Mouse (Mus musculus): Measurements from ENCODE around the gene Zfp609. TPM values are rescaled to one million over a fixed set of nuclear protein-coding genes. Genes with fewer than 3 reads are reported as not detected.

Zfp609 gene
- total RNA-seq, 2 experiments from 2014 or later, result 18.4 to 21.1 TPM

DNA sequence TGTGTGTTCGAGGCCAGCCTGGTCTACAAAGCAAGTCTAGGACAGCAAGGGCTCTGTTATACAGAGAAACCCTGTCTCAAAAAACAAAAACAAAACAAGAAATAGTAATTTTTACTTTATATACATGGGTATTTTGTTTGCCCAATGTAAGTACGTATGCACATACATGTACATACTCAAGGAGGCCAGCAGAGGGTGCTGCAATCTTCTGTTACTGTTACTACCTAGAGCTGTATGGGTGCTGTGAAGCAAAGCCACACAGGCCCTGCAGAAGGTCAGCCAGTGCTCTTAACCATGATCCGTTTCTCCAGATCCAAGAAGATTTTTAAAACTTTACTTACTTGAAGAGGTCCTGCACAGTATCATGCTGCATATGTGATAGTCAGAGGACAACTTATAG, 74.7 kb downstream of the Zfp609 start:
- peak; percentile 49 for TF ChIP-seq CTCF (IDR thresholded peaks at IDR 0.05)
- Histone ChIP-seq H3K4me3 (no peak overlapping the region), H3K27ac (no peak overlapping the region)
- DNase-seq, result peak; percentile 18
- intact Hi-C loops (cut with DNase I), result no loop called here

DNA sequence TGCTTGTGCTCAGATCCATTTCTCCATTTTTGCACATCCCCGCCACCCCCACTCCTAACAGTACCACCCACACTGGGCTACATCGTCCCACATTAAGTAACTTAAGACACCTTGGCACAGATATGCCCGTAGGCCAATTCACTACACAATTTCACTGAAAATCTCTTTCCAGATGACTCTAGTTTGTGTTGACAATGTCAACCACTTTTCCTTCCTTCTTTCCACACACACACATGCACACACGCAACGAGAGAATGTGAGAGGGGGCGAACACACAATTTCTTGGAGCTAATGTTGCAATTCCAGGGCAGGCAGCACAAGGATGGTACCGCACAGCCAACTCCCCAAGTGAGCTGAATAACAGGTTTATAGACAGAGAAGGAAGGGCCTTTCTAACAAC, 75.5 kb downstream of the Zfp609 start:
- no peak overlapping the region for H3K4me3 ChIP-seq
- no peak for DNase-seq
- H3K27ac ChIP-seq, result no peak overlapping the region
- intact Hi-C loops (cut with DNase I), result no loop called here
- TF ChIP-seq CTCF (IDR thresholded peaks at IDR 0.05), result no peak

DNA sequence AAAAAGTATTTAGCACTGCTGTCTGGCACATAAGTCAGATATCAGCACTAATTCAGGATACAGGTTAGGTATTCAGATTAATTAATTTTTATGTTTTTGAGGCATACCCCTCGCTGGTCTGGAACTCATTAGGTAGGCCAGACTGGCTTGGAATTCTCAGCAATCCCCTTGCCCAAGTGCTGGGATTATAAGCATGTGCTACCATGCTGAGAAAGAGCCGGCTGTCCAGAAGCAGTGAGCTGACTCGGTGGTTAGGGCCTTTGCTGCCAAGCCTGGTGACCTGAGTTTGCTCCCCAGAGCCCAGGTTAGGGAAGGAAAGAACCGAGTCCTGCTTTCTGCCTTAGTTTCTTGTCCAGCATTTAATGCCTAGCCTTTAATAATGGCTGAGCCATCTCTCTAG, 79.3 kb downstream of the Zfp609 start:
- intact Hi-C loops (cut with DNase I), result no loop called here
- no peak for DNase-seq
- TF ChIP-seq CTCF (IDR thresholded peaks at IDR 0.05), result no peak
- Histone ChIP-seq H3K27ac (no peak overlapping the region), H3K4me3 (no peak overlapping the region)

DNA sequence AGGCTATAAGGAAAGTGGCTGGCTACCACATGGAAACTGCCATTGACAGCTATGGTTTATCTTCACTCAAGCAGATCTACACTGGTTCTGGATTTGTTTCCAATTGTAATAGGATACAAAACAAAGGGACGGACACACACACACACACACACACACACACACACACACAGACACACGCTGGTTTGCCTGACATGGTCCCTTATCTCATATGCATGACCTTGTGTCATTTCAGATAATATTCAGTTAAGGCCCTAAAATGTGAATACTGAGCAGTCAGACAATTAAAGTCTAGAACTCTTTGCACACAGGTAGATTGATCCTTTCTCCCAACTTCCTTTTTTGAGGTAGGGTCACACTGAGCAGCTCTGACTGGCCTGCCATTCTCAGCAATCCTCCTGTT, 80.9 kb downstream of the Zfp609 start:
- DNase-seq, result no peak
- intact Hi-C loops (cut with DNase I), result no loop called here
- Histone ChIP-seq H3K4me3 (no peak overlapping the region), H3K27ac (no peak overlapping the region)
- no peak for TF ChIP-seq CTCF (IDR thresholded peaks at IDR 0.05)

DNA sequence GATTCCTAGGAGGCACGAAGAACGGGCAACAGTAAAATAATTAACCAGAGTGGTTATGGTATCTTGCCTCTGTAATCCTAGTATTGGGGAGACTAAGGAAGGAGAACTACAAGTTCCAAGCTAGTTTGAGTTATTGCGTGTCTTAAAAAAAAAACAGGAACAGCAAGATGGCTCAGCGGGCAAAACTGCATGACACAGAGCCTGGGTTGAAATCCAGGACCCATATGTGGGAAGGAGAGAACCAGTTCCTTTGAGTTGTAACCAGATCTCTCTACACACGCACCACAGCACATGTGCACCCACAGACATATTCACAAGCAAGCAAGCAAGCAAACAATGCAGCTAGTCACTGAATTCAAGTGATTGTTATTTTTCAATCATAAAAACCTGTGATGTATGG, 81.9 kb downstream of the Zfp609 start:
- no peak overlapping the region for H3K27ac ChIP-seq
- no peak for TF ChIP-seq CTCF (IDR thresholded peaks at IDR 0.05)
- H3K4me3 ChIP-seq, result no peak overlapping the region
- intact Hi-C loops (cut with DNase I), result no loop called here
- DNase-seq, result no peak

DNA sequence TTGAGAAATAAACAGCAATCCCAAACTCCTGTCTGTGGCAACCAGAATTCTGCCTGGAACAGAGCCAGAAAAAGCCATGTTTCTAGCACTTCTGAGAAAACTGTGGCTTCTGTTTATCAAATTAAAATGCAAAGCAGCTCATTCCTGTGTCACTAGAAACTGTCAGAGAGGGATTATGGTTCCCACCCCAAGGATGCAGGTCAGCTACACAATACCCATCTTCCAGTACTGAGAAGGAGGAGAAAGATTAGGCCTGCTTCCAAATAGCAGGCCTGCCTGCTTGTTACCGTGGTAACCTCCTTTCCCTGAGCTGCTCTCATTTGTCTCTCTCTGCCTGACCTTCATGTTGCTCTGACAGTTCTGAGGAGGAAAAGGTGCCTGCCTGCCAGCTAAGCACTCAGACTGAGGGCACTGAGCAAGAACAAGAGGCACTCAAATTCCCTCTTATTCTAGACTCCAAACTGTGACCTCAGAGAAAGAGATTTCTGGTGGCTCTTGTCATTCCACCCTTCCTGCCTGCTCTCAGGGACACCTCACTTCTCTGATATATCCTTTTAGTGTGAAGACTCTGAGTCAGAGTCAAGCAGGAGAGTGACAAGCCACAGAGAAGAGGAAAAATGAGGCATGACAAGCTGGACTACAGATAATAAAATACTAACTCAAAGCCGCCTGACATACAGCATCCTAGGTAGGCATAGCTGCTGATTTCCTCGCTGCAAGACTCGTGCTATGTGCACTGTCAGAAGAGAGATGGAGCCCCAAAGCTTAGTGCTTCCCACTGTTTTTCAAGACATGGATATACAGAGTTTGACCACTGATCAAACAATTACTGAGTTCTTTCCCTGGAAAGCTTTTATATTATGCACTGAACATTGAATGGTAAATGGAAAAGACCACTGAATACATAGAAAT, 82.9 kb downstream of the Zfp609 start:
- no peak overlapping the region for H3K4me3 ChIP-seq
- intact Hi-C loops (cut with DNase I), result no loop called here
- TF ChIP-seq CTCF (IDR thresholded peaks at IDR 0.05), result no peak
- no peak for DNase-seq
- H3K27ac ChIP-seq, result no peak overlapping the region

DNA sequence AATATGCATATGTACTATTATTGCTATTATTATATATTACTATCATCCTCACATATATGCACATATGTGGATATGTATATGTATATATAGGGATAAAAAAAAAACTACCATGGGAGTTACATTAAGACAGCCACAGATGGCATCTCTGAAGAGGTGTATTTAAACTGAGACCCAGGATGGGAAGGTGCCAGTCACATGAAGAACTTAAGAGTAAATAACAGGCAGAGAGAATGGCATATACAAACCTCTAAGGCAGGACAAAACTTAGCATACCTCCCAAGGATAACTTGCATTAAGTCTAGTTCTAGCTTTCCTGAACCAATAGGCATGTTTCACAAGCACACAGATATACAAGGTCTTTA, 83.6 kb downstream of the Zfp609 start:
- Histone ChIP-seq H3K27ac (no peak overlapping the region), H3K4me3 (no peak overlapping the region)
- intact Hi-C loops (cut with DNase I), result no loop called here
- TF ChIP-seq CTCF (IDR thresholded peaks at IDR 0.05), result no peak
- DNase-seq, result no peak

DNA sequence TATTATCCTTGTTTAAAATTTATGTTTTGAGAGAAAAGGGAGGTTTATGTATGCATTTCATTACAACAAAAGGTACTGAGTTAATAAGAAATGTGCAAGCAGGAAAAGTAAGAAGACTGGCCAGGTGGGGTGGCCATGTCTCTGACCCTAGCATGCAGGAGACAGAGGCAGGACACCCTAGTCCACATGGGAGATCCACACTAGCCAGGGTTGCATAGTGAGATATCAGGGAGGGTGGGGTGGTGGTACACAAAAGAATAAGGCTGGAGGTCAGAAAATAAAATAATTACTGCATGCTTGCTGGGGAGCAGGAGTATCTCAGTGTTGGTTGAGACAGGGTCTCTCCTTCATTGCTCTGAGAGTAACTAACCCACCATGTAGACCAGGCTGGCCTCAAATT, 84.0 kb downstream of the Zfp609 start:
- no peak overlapping the region for H3K4me3 ChIP-seq
- TF ChIP-seq CTCF (IDR thresholded peaks at IDR 0.05), result no peak
- DNase-seq, result no peak
- intact Hi-C loops (cut with DNase I), result no loop called here
- H3K27ac ChIP-seq, result no peak overlapping the region

DNA sequence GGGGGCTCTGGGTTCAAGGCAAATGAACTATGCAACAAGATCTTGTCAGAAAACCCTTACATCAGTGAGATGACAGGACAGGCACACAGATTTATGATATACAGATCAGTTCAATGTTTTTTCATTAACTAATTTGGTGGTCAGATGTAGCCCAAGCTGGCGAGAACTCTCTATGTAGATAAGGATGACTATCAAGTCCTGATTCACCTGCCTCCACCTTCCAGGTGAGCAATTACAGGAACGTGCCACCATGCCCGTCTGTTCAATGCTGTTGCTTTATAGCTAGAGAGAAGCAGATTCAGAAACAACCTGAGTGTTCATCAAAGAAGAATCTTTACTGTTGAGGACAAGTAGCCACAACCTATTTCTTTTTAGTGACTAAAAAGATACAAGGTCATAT, 84.6 kb downstream of the Zfp609 start:
- intact Hi-C loops (cut with DNase I), result no loop called here
- TF ChIP-seq CTCF (IDR thresholded peaks at IDR 0.05), result no peak
- DNase-seq, result no peak
- Histone ChIP-seq H3K27ac (no peak overlapping the region), H3K4me3 (no peak overlapping the region)

DNA sequence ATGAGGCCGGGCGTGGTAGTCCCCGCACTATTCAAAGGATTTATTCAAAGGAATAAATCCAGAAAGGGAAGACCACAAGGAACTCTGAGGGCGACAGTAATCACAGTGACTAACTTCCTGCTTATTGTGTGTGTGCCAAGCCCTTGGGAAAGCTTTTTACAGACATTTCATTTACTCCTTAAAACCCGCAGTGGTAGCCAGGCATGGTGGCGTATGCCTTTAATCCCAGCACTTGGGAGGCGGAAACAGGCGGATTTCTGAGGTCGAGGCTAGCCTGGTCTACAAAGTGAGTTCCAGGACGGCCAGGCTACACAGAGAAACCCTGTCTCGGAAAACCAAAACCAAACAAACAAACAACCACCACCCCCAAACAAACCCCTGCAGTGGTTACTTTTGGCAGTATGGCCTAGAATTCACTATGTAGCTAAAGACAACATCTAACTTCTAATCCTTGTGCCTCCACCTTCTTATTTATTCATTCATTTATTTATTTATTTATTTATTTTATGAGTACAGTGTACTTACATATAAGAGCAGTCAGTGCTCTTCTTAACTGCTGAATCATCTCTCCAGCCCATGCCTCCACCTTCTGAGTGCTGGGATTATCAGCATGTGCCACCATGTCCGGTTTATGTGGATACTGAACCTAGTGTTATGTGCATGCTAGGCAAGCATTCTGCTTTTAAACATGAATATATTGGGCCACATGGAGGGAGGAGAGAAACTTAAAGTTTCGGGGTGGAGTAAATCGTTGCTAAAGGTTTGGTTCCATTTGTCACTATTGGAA, 86.1 kb downstream of the Zfp609 start:
- Histone ChIP-seq H3K4me3 (no peak overlapping the region), H3K27ac (no peak overlapping the region)
- no peak for DNase-seq
- intact Hi-C loops (cut with DNase I), result no loop called here
- no peak for TF ChIP-seq CTCF (IDR thresholded peaks at IDR 0.05)

DNA sequence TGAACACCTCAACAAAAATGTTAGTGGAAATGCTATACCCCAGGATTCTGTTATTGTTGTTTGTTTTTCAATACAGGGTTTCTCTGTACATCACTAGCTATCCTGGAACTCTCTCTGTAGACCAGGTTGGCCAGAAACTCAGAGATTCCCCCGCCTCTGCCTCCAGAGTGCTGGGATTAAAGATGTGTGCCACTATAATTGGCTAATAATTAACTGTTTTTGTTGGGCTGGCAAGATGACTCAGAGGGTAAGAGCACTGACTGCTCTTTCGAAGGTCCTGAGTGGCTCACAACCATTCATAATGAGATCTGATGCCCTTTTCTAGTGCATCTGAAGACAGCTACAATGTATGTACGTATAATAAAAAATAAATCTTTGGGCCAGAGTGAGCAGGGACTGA, 92.4 kb downstream of the Zfp609 start:
- intact Hi-C loops (cut with DNase I), result no loop called here
- DNase-seq, result no peak
- Histone ChIP-seq H3K27ac (no peak overlapping the region), H3K4me3 (no peak overlapping the region)
- TF ChIP-seq CTCF (IDR thresholded peaks at IDR 0.05), result no peak

DNA sequence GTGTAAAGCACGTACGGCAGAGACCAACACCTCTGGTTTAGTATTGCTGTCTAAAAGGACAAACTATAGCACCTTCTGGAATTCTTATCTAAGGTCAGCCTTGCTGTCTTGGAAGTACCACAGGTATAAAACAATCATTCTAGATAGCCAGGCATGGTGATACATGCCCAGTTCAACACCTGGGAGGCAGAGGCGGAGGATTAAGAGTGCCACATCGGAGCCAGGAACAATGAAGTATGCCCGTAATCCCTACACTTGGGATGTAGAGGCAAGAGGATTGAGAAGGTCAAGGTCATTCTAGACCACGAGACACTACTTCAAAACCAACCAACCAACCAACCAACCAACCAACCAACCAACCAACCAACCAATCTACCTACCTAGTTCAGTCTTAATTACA, 98.8 kb downstream of the Zfp609 start:
- H3K4me3 ChIP-seq, result no peak overlapping the region
- TF ChIP-seq CTCF (IDR thresholded peaks at IDR 0.05), result no peak
- DNase-seq, result no peak
- H3K27ac ChIP-seq, result no peak overlapping the region
- intact Hi-C loops (cut with DNase I), result no loop called here

DNA sequence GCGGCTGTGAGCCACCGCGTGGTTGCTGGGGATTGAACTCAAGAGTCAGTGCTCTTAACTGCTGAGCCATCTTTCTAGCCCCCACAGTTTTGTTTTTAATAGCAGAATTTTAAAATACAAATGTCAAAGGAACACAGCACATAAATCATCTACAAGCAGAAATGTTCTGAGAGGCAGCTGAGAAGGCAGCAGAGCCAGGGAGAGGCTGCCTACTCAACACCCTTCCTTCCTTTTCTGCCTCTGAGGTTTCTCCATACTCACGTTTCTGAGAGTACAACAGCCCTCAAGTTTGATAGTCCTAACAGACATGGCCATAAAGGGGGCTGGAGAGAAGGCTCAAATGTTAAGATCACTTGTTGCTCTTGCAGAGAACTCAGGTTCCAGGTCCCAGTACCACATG, 99.9 kb downstream of the Zfp609 start:
- DNase-seq, result no peak
- H3K4me3 ChIP-seq, result no peak overlapping the region
- intact Hi-C loops (cut with DNase I), result no loop called here
- no peak for TF ChIP-seq CTCF (IDR thresholded peaks at IDR 0.05)
- no peak overlapping the region for H3K27ac ChIP-seq
